Mouse (Mus musculus): ENCODE measurements at regions not wholly inside any gene's neighbourhood (a gene's known extent, or its start where the extent isn't known, plus 50 kb on each side); places are given as distances from the start of the nearest gene placed in this dataset.
A peak's percentile ranks its signal among the peaks of the same experiment; 100 is the strongest.

DNA sequence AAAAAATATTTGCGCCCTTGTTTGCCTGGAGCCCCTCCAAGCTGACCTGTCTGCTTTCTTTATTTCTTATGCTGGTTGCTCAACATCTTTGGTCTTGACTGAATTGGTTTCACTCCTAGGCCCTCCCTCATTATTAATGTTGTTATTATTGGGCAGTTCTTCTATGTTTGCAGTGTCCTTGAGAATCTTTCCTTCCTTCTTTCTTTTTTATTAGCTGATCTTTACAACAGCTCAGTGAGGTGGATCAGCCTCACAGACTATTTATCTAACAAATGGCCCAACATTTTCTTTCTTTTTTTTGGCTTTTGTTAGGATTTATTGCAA is 117.9 kb upstream of the Slc30a5 start:
- DNase-seq (ENCODE audit: extremely low read depth, insufficient read length, low spot score): no peak

DNA sequence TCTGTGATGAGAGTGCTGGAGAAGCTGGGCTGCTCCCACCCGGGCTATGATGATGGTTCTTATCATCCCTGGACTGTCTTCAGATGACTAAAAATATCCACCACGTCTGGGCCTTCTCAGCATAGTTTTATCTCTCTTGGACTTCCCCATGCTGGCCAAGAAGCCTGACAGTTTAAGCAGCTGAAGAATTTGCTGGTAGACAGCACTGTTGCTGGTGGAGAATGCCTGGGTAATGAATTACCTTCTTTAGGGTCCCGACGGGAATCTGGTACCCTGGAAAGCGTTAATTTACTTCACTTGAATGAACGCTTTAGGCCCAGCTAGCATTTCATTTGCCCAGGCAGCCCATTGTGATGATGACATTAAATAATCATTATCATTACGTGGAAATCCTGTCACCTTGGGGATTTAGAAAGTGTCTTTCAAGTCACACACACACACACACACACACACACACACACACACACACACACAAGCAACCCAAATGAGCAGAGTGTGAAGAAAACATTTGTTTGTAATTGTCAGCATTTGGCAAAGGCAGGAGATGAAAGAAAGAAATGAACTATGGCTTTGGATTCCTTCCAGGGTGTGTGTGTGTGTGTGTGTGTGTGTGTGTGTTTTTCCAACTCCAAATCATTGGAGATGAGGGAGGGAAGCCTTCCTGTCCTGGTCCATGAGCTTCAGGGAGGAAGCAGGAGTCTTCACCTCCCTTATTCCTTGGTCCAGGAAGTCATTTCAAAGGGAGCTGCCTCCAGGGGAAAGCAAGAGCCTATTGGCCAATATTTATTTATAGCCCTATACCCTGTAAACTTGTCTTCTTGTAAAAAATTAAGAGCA is 117.3 kb upstream of the Slc30a5 start:
- DNase-seq (ENCODE audit: extremely low read depth, insufficient read length, low spot score): no peak

DNA sequence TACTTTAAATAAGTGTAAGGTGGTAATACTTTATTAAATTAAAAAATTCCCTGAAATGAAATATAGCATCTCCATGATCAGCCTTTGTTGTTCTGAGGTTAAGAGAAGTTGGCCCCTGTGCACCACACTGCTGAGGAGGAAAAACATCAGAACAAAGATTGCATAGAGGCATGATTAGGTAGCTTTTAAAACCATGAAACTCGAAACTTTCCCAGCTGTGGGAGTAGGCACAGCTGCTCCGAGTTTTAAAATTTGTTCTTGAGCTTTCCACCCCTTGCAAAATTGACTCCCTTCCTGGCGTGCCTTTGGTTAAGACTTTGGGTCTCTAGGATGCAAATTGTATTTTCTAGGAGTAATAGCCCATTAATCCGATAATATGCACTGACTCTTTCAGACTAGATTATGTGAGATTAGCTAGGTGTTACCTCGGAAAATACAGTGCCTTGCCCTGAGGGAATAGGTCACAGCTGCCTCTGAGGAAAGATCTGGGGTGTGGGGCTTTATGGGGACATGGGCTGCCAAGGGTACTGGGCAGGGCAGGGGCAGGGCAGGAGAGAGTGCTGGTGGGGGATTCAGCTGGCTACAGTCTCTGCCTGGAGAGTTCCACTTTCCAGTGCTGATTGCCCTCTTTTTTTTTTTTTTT is 110.1 kb upstream of the Slc30a5 start:
- no peak for DNase-seq (ENCODE audit: extremely low read depth, insufficient read length, low spot score)

DNA sequence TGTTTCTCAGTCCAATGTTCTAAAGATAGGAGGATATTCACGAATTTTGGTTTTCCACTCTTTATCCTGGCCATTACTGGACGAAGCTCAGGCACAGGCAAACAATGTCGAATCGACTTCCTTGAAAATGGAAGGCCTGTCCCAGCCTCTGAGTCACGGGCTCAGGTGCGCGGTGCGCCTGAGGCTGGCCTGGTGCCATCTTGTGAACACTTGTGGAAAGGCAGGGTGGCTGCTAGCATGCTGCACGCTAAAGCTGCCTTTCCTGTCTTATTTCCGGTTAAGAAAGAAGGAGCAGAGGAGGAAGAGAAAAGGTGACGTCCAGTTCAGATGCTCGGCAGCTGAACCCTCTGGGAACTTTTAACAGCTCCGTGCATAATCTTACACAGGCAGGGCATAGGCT is 107.6 kb upstream of the Slc30a5 start:
- peak; percentile 6 for DNase-seq (ENCODE audit: extremely low read depth, insufficient read length, low spot score)

DNA sequence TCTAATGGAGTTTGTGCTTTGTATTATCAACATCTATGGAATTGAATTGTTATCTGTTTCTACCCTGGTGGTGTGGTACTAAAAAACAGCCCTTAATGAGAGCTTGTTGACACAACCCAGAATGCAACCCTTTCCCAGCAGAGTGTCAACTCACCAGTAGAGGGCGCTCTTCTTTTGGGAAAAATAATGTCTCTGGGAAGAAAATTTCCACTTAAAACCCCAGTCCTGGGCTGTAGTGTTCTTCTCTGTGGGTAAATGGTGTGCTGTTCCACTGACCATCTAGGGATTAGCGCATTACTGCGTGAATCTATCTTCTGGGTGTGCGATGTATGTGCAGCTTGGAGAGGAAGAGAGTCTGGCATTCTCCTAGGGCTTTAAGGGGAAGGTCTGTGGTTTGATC is 106.5 kb upstream of the Slc30a5 start:
- no peak for DNase-seq (ENCODE audit: extremely low read depth, insufficient read length, low spot score)

DNA sequence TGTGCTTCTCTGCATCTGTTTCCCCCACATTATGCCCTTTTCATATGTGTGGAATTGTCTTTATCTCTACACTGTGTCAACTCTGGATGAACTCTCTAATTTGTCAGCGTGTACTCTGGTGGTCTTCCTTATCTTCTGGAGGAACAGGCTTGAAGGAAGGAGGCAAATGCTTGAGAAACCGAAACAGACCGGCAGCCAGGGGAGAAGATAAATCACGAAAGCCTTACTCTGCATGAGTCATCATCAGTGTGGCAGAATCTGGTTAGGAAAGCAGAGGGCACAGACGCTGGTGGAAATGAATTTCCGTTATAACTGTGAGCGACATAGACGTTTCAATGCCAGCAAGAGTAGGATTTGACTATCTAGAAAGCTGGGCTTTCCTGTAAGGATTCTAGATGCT is 100.0 kb upstream of the Slc30a5 start:
- DNase-seq (ENCODE audit: extremely low read depth, insufficient read length, low spot score): no peak

DNA sequence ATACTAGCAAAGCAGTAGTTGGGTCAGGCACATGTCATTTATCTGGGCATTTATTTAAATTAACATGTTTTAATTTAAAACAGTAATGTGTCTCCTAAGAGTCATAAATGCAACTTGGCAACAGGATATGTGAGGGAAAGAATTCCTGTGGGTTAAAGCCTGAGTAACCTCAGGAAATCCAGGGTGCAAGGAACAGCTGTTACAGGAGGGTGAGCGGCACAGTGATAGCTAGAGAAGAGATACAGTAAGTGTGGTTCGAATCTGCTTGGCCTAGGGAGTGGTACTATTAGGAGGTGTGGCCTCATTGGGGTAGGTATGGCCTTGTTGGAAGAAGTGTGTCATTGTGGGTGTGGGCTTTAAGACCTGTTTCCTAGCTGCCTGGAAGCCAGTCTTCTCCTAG is 66.3 kb upstream of the Slc30a5 start:
- DNase-seq (ENCODE audit: extremely low read depth, insufficient read length, low spot score): no peak

DNA sequence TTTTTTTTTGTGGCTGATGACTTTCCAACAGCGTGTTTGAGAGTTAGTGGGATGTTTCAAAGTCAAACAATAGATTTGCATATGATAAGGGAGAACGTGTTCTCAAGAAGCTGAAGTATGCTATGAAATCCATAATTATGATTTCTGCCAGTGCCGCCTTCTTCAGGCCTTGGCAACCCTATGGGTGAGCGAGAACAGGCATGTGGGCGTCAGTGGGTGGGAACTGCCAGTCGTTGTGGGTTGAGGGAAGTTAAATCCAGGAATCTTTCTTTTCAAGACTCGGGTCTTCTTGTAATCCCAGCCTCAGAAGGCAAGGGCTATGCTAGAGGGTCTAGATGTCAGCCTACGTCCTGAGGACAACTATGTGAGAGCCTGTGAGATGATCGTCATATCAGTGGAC is 60.6 kb upstream of the Slc30a5 start:
- DNase-seq (ENCODE audit: extremely low read depth, insufficient read length, low spot score): no peak

DNA sequence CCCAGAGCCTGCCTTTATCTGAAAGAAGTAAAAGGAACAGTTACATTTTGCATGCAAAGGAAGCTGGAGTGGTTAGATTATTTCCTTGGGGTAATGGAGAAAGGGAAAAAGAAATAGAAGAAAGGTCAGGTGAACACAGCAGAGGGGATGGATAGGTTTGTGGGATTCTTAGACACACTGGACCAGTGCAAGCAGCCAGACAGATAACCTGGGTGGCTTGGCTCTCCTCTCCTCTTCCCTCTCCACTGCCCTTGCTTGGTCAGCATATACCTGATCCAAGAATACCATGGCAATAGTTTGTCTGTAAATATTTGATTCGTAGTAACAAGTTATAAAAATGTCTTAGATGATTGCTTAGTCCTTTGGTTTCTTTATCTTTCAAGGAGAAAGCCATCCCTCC is 59.9 kb upstream of the Slc30a5 start:
- DNase-seq (ENCODE audit: extremely low read depth, insufficient read length, low spot score): no peak

DNA sequence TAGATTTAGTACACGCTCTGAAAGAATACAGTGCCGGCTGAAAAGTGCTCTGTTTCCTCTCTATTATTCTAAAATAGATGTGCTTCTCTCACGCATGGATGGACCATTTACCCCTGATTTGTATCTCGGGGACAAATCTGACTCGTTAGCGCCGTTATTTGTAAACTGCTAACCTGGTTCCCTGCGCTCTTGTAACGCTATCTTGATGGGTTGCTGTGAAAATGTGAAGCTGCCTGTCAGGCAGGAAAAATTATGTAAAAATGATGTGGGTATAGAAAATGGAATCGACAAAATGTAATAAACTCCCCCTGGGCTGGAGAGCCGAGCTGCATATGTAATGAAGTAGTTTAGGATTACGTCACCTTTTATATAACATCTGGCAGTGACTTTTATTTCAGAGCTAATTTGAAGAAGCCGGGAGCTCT is 59.4 kb upstream of the Slc30a5 start:
- no peak for DNase-seq (ENCODE audit: extremely low read depth, insufficient read length, low spot score)

DNA sequence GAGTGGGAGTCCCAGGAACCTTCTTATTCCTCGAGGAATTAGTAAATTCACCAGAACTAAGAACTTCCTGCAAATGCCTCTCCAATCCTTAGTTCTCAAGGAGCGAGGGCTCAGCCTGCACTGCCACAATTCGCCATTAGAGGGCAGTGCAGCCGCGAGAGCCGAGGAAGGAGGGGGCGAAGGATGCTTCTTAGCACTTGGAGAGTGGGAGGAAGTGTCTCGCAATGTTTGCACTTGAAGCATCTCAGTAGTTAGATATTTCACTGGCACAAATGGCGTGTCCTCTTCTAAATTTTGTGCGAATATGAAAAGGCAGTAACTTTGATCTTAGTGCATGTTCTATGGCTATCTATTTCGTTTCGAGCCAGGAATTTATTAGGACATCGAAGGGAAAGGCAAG is 59.0 kb upstream of the Slc30a5 start:
- DNase-seq (ENCODE audit: extremely low read depth, insufficient read length, low spot score): peak; percentile 46

DNA sequence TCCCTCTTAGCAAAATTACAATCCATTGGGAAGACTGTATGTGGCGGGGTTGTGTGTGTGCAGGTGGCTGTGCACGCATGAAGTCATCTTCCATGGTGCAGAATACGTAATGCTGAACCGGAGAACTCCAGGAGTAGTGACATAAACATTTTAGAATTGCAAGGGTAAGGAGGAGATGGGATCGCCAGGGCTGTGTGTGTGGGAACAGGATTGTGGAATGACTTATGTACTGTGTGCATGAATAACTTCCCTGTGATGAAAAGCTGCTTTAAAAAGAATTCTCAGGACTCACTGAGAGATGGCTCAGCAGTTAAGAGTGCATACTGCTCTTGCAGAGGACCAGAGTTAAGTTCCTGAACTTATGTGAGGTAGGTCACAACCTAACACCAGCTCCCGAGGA is 57.2 kb upstream of the Slc30a5 start:
- DNase-seq (ENCODE audit: extremely low read depth, insufficient read length, low spot score): no peak

DNA sequence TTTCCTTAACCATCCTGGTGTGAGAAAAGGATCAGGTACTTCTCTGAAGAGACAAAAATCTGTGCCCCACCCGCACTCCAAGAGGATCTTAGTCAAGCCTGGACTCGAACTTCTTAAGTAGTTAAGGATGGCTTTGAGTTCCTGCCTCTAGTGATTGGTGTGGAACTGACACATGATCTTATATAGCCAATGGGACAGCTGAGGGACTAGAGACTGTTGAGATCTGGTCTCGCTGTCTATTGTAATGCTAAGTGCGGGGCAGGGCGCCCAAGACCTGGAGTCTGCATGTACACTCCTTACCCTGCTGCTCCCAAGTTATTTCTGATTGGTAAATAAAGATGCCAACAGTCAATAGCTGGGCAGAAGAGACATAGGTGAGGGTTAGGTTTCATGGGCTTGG is 55.3 kb upstream of the Slc30a5 start:
- no peak for DNase-seq (ENCODE audit: extremely low read depth, insufficient read length, low spot score)

DNA sequence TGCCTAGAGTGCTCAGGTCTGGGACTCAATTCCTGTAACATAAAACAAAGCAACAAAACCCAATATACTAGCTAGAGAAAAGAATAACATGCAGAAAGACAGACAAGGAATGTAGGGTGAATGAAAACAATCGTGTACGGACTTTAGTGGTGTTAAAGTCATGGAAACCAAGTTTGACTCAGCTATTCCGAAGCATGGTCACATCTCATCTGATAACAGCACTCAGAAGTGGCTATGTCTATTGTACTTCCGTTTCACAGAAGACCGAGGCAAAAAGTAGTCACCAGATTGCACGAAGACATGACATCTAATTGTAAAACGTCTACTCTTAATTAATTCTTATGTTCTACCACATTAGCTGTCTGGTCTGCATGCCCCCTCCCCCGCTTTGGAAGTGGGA is 50.5 kb upstream of the Slc30a5 start:
- no peak for DNase-seq (ENCODE audit: extremely low read depth, insufficient read length, low spot score)
